Mouse (Mus musculus) kidney, postnatal 4 days (tissue): ENCODE data around the gene Coa6.

Experiments
- DNase-seq, 2 experiments: peaks; one replicate each; pipeline ENCODE4 v3.0.0; 2021; ENCODE audit warnings: mixed read lengths in 2 of 2

Coa6 gene

DNA sequence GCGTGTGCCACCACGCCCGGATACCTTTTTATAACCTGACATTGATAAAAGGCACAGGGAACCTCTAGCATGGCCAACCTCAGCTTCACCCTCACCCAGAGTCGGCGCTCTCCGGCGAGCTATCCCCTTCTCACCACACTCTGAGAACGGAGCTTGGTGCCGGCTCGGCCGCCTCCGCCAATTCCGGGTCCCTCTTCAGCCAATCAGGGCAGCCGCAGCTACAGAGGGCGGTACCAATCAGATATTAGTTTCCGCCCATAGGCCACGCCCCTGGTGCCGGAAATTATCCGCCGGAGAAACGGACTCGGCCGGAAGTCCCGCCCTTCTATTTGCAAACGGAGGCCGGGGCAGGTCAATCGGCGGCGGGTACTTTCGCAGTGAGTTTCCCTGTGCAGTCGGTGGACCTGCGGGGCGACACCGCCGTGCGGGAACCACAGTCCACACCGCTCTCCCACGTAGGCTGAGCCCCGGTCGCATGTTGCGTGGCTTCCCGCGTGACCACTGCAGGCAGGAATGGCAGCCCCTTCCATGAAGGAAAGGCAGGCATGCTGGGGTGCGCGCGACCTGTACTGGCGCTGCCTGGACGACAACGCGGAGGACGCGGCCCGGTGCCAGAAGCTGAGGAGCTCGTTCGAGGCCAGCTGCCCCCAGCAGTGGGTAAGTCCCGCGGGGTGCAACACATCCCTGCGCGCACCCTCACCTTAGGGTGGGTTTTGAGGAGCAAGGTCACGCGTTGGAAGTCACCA is at the start of gene Coa6:
Gene Coa6, plus strand, starts transcription at position 342 of the 746 bp plus-strand sequence.
- DNase-seq = peak; percentile 99

DNA sequence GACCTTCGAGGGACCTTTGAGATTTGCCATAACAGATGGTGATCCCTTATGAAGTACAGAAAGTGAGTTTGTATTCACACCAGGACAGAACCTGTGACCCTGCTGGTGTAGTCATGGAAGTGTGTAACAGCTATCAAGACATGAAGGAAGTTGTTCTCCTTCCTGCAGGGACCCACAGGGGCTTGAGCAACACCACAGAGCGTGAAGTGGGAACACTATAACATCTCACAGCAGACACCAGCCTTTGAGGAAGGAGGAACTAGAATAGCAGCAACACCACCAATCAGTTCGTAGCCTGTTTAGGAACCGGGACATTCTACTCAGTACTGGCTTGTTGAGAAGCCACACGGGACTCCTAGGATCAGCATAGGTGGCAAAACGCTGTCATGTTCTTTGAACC is 42.7 kb upstream of the Coa6 start:
- no peak for DNase-seq

DNA sequence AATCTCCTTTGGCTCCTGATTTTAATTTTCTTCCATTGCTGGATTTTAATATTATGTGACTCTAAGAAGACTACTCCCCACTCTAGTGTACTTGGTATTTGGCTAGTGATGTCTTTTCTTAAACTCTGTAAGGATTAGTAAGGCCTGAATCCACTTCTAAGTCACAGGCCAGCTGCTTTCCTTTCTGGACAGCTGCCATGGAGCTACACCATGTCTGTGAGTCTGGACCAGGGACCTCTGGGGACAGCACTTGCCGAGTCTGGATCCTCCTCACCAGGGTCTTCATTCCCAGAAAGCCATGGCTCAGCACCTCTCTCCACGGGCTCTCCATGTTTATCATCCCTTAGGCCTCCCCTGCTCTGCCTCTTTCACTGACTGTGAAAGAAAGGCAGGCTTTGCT is 42.2 kb upstream of the Coa6 start:
- peak; percentile 34 to 38 for DNase-seq

DNA sequence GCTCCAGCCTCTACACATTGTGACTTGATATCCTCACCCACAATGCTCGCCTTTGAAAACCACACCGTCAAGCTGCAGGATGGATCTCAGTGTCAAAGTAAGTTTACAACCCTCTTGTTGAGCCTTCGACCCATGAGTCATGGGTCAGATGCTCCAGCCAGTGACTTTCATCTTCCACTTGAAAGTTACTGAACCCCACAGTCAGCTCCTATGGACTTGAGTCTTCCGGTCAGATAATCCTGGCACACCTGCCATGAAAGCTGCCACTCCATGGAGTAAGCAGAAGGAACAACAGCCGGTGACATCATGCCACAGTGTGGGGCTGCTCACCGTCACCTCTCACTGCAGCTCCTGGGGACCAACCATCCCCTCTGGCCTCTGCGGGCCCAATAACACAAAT is 41.0 kb upstream of the Coa6 start:
- DNase-seq = no peak

DNA sequence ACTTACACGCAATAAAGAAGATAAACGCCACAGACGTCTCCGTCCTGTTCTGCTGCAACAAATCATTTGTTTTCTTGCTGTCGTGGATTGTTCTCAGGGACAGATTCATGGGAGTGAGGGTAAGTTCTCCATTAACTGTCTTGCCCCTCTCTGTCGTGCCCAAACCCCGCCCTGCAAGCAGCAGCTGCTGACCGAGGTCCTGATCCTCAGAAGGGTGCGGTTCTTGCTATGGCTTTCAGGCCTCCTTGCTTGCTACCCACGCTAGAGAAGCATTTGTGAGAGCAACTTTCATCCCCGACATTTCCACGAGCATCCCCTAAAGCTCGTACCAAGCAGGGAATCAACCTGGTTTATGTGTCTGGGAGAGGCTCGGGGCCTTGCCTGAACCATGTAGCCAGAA is 40.1 kb upstream of the Coa6 start:
- DNase-seq = peak; percentile 74 to 79

DNA sequence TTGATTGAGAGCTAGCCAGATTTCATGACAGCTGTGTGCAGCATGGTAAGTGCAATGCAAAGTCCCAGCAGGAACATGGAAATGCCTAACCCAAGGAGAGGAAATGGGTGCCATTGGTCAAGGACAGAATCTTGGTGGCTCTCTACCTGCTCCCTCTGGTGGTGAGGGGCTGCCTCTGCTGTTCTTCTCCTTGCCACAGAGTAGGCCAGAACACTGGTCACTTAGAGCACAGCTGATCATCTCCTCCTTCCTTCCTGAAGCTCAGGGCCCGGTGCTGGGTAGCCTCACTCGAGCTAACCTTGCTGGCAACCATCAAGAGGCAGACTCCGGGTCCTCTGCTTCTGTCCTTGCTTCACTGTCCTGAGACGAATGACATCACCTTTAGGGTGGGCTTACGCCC is 39.6 kb upstream of the Coa6 start:
- peak; percentile 41 to 56 for DNase-seq

DNA sequence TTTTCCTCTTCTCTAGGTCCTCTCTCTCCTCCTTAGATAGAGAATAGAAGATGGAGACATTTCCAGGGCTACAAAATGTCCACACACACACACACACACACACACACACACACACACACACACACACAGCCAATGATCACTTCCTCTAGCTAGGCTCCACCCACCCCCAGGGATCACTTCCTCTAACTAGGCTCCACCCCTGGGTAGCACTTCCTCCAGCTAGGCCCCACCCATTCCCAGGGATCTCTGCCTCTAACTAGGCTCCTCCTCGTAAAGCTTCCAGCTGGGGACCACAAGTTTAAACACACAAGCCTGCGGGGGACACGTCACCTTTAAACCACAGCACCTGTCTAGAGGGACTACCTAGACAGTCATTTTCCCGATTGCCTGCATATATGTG is 34.7 kb upstream of the Coa6 start:
- DNase-seq = no peak

DNA sequence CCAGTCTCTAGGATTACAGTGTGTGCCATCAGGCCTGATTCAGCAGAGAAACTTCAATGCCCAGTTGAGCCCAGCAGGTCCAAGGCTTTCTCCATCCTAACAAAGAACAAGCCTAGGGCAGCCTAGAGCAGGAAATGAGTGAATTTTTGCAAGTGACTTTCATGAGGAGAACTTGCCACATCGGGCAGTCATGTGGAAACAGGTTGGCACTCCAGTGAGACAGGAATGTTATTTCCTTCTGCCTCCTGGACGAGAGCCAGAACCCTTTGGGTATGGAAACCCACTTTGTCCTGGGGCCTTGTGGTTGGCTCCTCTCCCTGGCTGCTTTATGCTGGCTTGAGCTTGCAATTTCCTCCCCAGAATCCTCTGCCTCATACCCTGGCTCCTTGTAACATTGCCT is 30.8 kb upstream of the Coa6 start:
- DNase-seq = peak; percentile 39 to 60

DNA sequence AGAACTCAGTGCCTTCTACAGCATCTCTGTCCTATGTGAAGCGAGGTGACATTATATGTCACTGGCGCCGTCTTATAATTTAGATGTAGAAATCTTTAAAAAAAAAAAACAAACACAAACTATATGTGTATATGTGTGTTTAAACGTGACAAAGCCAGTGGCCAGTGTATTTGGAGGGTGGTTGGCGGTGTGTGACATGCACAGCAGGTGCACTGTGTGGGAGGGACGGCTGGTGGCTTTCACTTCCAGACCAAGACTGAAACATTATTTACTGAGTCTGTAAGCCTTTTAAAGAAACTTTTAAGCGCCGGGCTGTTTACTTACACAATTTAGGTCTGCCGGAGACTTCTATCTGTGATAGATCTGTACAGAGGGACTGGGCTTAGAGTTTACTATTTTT is 26.9 kb upstream of the Coa6 start:
- no peak for DNase-seq

DNA sequence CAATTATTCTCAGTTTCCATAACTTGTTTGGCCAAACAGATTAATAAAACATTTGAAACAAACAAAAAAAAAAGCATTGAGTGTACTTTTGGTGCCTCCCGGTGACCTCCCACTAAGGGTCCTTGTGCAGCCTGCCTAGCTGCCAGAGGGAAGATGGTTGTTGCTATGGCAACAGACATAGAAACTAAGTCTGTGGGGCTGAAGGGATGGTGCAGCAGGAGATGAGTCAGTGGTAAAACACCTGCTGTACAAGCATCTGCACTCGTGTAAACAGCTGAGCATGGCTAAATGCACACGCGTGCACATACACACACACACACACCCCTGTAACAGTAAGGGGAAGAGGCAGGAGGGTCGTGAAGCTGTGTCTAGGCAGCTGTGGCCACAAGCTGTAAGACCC is 26.4 kb upstream of the Coa6 start:
- no peak for DNase-seq

DNA sequence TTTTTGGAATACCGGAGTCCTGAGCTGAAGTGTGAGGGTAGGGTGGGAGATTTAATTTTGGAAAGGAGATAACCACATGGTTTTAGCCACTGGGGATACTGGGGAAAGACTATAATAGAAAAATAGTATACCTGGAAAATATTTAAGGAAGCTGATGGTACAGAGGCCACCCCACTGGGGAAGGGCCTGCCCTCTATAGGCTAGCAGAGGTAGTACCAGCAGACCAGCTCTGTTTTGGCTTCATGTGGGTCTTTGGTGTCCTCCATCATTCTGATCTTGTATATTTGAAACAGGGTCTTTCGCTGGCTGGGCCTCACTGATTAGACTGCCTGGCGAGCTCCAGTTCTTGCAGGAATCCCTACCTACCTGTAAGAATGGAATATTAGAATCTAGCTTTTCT is 24.0 kb upstream of the Coa6 start:
- DNase-seq = no peak

DNA sequence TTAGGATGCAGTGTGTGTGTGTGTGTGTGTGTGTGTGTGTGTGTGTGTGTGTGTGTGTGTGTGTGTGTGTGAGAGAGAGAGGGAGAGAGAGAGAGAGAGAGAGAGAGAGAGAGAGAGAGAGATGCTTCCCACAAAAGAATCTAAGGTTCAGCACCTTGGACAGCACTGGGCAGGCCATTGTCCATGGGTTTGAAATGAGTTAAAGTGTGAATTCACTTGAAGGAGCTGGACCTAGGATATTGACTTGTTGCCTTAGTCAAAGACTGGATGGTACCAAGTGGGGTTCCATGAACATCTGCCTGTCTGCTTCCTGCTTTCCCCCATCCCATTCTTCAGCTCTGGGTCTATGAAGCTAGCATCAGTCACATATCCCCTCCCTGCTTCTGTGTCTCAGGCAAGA is 17.8 kb upstream of the Coa6 start:
- DNase-seq = peak; percentile 25 to 45

DNA sequence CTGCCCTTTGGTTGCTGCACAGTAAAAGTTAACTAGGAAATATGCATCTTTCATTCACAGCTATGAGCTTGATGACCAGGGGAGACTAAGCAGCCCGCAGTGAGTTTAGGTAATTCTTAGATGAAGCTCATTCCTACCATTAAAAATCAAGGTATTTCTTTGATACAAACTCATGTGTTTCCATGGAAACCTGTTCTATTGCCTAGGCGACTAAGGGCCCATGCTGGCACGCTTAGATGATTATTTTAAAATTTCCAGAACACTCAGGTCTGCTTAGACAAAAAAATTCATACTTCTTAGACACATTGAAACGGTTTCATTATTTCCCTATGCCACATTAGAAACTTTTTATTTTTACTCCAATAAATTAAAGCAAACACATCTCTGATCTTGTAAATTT is 17.3 kb upstream of the Coa6 start:
- DNase-seq = no peak

DNA sequence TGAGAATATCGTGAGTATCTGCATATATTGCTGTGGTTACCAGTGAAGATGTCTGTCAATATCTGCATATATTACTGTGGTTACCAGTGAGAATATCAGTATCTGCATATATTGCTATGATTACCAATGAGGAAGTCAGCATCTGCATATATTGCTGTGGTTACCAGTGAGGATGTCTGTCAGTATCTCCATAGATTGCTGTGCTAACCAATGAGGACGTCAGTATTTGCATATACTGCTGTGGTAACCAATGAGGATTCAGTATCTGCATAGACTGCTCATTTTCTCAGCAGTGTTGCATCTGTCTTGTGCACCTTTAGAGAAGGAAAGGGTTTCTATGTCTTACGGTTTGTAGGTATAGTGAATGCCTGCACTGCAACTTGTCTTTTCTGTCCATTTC is 1.5 kb upstream of the Coa6 start:
- DNase-seq = no peak

DNA sequence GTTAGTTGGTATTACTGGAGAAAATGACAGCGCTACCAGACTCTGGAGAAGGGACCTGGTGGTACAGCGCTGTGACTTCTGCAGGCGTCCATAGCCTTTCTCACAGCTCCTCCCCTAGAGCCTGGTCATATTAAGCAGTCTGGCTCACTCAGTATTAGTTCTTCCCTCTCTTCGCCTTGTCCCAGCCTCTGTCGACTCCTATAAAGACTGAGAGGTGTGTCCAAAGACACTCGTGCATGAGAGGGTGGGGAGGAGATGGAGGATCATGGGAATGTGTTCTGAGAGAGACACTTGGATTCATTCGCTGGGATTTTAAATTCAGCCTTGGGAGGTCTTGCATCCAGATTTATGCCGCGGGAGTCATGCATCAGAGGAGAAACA is 595 bp downstream of the Coa6 start:
- no peak for DNase-seq

DNA sequence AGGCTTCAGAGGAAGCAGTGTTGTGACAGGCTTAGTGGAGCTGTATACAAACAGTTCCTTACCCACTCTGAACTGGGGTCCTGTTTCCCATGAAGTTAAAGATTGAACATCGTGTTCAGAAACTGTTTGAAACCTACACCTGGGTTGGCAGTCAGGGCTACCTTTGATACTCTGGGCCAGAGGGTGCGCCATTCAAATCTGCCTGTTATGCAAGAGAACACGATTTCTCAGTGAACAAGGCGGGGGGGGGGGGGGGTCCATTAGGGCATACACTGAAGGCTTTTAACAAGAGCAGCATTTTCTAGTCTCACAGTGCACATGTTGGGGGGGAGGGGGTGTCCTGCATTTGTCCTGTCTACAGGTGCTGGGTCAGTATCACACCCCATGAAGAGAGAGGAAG is 1.8 kb downstream of the Coa6 start:
- no peak for DNase-seq

DNA sequence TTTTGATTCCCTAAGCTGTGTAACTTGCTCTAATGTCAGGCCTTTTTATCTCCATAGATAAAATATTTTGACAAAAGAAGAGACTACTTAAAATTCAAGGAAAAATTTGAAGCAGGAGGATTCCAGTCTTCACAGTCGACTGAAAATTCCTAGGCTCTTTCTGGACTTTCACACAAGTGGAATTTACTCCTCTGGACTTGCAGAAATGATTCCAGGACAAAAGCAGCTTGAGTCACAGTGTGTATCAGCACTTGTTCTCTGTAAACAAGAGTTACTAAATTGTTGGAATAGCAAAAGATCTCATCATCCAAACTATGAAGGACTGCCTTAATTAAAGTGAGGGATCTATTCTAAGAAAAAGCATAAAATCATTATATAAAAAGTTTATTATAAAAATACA is 2.6 kb downstream of the Coa6 start:
- DNase-seq = no peak

DNA sequence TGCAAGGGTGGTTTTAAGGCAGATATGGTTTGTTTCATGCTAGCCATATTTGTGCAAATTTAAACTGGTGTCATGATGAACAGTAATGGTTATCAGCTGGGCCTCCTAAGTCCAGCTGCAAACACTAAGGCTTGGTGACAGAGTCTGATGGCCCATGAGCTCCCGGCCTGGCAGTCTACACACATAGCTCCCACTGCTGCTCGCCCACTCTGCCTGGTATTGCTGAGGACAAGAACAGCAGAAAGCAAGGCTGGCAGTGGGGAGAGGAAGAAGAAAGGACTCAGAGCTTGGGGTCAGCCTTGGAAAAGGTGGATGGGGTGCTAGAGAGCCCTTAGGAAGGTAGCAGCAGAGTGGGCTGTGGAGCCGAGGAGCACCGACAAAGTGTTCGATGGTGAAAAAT is 7.3 kb downstream of the Coa6 start:
- no peak for DNase-seq

DNA sequence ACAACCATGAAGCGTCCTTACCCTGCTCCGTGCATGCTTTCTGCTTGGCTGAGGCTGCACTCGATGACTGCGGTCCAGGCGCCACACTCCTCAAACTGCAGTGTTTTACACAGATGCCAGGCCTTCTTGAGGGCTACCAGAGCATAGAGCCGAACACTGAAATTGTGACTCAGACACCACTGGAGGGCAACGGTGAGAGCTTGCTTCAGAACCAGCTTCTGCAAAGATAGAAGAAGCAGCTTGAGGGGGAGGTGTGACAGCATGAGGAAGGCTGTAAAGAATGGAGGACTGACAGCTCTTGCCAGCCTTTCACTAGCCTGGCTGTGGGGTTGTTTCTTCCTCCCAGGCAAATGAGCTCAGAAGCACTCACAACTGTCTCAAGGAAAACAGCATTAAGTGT is 11.5 kb downstream of the Coa6 start:
- DNase-seq = peak in 1 of 2 experiments; percentile 15

DNA sequence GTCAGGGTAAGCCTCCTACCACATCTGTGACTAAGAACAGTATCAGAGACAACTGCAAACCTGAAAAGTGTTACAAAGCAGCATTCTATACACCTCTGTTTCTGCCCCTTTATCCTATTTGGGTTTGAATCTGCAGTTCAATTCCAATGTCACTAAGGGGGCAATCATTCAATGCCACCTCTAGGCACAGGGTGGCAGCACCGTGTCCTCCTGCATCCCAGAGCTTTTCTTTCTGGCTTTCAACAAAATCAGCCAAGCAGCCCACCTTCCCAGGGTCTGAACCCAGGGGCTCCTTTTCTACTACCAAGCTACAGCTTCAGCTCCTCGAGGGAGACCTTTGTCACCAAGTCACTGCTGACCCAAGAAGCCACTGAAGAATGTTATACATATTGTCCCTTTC is 16.6 kb downstream of the Coa6 start:
- DNase-seq = peak; percentile 19 to 25

DNA sequence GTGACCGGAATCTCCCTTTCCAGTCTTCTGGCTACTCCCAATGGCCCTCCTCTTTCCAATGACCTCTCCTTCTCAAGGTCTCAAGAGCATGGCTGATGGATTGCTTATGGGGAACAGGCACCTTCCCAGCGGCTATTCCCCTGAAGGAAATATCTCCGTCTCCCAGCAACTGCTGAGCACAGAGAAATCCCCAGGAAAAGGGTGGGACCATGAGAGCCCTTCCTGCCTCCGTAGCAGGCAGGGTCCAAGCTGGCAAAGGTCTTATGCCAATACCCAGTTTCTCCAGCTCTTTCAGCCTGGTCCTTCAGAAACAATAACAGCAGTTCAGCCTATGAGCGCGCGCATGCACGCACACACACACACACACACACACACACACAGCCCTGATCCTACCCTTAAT is 28.8 kb downstream of the Coa6 start:
- DNase-seq = no peak

DNA sequence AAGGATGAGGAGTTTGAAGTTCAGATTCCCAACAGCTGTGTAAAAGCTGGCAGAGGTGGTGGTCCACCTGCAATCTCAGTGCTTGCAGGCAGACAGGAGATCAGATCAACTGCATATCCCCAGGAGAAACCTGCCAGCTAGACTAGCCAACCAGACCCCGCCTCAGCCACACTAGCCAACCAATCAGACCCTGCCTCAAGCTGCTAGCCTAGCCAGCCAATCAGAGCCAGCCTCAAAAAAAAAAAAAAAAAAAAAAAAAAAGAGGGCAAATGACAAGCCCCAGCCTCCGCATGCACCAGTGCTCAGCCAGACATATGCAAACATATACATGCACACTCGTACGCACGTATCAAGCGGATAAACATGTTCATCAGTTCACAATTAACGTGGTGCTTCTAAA is 33.1 kb downstream of the Coa6 start:
- peak in 1 of 2 experiments; percentile 22 for DNase-seq

DNA sequence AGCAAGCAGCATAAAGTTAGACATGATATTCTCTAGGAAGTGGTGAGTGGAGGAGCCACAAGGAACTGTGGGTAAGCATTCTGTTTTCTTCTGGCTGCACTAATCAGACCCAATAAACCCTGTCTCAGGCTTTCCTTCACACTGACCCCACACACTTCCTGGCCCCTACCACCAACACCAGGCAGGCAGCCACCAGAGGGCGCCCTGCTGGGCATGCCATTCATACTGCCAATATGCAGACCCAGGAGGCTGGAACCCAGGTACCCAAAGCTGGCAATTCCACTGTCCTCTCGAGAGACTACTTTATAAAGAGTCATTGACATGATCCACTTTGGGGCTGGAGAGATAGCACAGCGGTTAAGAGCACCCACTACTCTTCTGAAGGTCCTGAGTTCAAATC is 38.0 kb downstream of the Coa6 start:
- DNase-seq = peak; percentile 81 to 83

DNA sequence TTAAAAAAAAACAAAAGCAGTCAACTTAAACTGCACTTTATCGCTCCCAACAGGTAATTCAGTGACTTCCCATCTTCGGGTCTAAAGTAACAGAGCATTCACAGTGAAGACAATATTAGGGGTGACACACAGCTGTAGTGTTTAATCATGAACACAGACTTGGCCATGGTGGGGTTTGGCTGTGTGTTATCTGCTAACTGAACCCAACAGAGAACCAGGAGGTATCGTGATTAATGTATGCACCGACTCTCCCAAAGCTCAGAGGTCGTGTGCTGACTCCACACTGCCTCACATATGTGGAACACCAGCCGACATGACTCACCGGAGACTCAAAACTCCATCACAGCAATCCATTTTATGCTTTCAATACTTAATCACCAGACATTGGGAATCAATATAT is 39.4 kb downstream of the Coa6 start:
- no peak for DNase-seq

DNA sequence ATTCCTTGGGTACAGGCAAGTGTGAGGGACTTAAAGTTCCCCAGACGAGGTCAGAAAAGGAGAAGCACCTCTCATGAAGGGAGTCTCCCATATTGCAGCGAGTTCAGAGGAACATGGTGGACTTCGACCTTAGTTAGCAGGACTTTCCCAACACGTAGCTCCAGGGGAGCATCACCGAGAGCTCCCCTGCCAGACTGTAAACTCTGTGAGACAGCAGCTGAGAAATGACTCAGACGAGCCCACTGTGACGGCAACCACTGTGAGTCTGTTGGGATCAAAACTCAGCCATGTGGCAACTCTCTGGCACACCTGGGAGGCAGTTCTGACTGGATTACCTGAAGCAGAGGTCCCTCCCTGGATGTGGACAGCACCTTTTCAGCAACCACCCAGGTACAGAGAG is 41.8 kb downstream of the Coa6 start:
- DNase-seq = no peak
